Mouse (Mus musculus) gastrocnemius, postnatal 10 days (tissue): ENCODE measurements around the gene Prom2. TPM values are rescaled to one million over a fixed set of nuclear protein-coding genes. Genes with fewer than 3 reads are reported as not detected.
A peak's percentile ranks its signal among the peaks of the same experiment; 100 is the strongest.

Experiments
- DNase-seq: peaks from one replicate; pipeline ENCODE4 v3.0.0; 2021; ENCODE audit warnings: mixed read lengths
- total RNA-seq, 2 experiments: library from RNA; stranded (reverse); gene quantifications; 2 replicates each; pipeline ENCODE4 v1.2.3; 2021

Gene Prom2
- total RNA-seq, 2 experiments from 2014 or later: not detected

DNA sequence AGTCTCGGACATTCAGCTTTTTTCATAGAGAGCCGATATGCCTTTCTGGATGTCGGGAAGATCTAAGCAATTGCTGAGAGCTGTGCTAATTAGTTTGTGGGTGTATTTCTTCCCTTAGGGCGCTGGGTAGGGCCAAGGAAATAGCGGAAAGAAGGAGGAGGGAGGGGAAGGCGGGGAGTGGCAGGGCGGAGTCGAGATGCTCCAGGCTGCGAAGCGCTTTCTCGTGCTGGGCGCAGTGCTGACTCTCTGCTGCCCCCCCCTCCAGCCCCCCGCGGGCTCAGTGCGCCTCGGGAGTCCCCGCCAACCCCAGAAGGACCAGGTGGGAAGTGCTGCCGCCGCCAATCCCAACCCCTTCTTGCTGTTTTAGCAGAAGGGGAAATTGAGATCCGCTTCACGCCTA lies 58.3 kb downstream of the Prom2 start:
- no peak for DNase-seq

DNA sequence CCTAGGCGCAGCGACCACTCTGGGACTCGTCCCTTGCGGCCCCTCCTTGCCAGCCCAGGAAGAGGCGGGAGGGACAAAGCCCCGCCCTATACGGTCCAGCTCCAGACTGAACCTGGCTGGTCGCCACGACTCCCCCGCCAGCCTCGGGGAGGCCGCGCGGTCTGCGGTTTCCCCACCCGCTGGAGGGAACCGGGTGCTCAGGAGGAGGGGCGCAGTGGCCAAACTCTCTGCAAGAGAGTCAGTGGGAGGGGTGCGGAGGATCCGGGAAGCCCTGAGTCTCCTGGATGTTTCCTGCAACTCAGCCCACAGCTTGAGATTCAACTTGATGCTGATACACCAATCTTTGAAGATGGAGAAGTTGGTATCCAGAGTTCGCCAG lies 58.7 kb downstream of the Prom2 start:
- DNase-seq: peak; percentile 66

DNA sequence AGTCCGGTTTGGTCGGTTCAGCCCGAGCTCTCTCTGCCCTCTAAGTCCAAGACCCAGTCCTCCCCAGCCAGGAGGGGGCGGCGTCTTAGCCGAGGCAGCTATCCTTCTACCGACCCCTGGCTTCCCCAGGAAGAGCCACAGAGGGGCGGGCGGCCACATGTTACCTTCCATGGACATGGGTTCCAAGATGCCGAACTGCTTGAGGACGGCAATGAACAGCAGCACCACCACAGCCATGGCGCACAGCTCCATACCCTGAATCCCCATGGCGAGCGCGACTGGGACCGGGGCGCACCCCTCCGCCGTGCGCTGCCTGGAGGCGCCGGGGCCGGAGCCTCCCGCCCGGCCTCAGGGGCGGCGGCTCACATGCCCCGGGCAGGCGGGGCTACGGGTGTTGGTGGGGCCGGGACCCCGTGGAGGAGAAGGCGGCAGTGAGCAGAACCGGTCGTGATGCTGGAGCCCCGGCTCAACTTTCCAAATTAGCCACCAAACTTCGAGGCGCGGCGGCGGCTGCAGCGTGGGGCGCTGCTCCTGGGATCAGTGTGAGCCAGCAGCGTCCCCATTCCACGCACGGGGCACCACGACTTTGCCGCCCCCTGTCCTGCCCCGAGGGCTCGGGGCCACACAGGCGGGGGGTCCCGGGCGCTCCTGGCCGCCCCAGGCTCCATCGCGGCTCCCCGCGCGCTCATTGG lies 59.3 kb downstream of the Prom2 start:
- DNase-seq: peak; percentile 21

GRCm38 (mm10) chr2:127479763-127480162 lies 61.5 kb downstream of the Prom2 start:
- DNase-seq: no peak

DNA sequence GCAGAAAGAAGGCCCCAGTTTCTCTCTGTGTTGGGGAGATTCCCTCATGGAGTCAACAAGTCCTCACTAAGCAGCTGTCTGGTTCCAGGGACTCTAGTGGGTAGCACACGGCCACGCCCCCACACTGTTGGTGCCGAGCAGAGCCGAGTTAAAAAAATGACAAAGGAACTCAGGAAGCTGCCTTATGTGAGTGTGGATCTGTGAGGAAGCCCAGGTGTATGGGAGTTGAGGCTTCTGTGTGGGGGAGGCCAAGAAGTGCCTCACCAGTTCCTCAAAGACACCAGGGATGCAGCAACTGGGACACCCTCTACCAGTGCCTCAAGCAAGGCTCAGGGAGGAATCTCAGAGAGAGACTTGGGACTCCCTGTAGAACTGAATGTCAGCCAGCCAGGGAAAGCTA lies 62.1 kb downstream of the Prom2 start:
- no peak for DNase-seq

Other genes with a start within 250 kb of the Prom2 start
- 1 to 10 TPM; 2.6 TPM for gene Dusp2, start 205.3 kb downstream of the Prom2 start, total RNA-seq
- under 1 TPM in 1 of 2 experiments, not detected in 1; 0.16 TPM for gene Astl, start 202.8 kb downstream of the Prom2 start, total RNA-seq
- 1 to 10 TPM; 1.4 to 1.8 TPM for gene Adra2b, start 178.3 kb downstream of the Prom2 start, total RNA-seq
- gene Gpat2, start 116.3 kb downstream of the Prom2 start, total RNA-seq: under 1 TPM; 0.09 TPM
- gene Fahd2a, start 96.9 kb downstream of the Prom2 start, total RNA-seq: 10 to 100 TPM; 10.1 to 12.4 TPM
- under 1 TPM; 0.49 to 0.59 TPM for gene Kcnip3, start 19.4 kb downstream of the Prom2 start, total RNA-seq
- 1 to 10 TPM; 1.7 to 2.4 TPM for gene Zfp661, start 45.6 kb upstream of the Prom2 start, total RNA-seq
- 10 to 100 TPM; 89.6 to 96.3 TPM for gene Mrps5, start 45.8 kb upstream of the Prom2 start, total RNA-seq
- gene Mal, start 115.2 kb upstream of the Prom2 start, total RNA-seq: 10 to 100 TPM; 14.7 to 24.5 TPM
- 1 to 10 TPM; 6.3 to 7.2 TPM for gene Mall, start 188.5 kb upstream of the Prom2 start, total RNA-seq
- gene Nphp1, start 247.4 kb upstream of the Prom2 start, total RNA-seq: 10 to 100 TPM; 12.9 to 14.1 TPM